Mouse (Mus musculus) adrenal gland, postnatal 4 days (tissue): Measurements from ENCODE around the gene Gabra5. TPM values are rescaled to one million over a fixed set of nuclear protein-coding genes. Genes with fewer than 3 reads are reported as not detected.

Source experiments
- DNase-seq, 2 experiments: peaks; one replicate each; pipeline ENCODE4 v3.0.0; 2021 to 2022; ENCODE audit warnings: low spot score in 2 of 2, mixed read lengths in 2 of 2
- long read RNA-seq, 2 experiments: library from polyadenylated mRNA; stranded (forward); transcript quantifications; one replicate each; pipeline ENCODE4 v2.0.0; 2021
- total RNA-seq, 2 experiments: library from RNA; stranded (reverse); gene quantifications; 2 replicates each; pipeline ENCODE4 v1.2.3; 2021

Gene Gabra5
- total RNA-seq = under 1 TPM; 0.28 to 0.90 TPM
- long read RNA-seq, experiment 1 = 0 reads
- long read RNA-seq, experiment 2, partial matches to known transcripts = 1 of 1 reads
- long read RNA-seq, experiment 2, other reads (novel, unspliced or antisense) = 0 of 1 reads

DNA sequence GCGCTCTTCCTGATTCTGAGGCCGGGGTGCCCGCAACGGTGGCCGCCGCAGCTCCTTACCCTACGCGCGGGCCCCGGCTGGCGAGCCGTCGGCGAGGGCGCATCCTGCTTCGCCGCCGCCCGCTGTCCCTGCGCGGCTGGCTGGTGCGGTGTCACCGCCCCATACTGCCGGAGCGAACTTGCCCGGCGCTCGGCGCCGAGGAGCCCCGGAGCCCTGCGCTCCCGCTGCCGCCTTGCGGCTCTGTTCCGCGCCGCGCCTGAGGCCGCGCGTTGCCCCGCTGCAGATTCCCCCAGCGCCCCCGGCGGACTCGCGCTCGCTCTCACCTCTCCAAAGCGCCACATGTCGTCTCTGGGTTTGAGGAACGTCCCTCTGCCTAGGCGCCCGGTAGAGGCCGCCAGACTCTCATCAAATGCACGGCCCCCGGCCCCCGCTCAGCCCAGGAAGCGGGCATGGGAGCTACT is at the start of gene Gabra5:
TSS of gene Gabra5 (minus strand) at position 379 of the 461 bp plus-strand sequence.
- no peak for DNase-seq

GRCm38 (mm10) chr7:57538565-57538964 is 28.7 kb upstream of the Gabra5 start:
- no peak for DNase-seq

DNA sequence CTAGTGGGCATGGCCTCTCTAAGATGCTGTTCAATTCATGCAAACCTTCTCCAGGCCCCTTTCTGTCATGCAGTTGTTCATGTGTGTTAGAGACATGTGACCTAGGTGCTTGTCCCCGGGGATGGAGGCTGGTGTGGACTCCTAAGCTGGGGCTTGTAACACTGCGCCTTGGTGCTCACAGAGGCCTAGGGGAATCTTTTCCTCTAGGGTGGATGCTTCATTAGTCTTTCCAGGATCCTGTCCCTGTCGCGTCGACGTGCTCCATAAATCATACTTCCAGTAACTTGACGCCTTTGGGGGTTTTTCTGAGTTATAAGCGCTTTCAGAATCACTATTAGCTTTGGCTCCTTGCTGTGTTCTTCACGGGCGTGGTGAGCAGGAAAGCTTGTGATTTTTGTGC is 22.8 kb upstream of the Gabra5 start:
- DNase-seq = no peak

DNA sequence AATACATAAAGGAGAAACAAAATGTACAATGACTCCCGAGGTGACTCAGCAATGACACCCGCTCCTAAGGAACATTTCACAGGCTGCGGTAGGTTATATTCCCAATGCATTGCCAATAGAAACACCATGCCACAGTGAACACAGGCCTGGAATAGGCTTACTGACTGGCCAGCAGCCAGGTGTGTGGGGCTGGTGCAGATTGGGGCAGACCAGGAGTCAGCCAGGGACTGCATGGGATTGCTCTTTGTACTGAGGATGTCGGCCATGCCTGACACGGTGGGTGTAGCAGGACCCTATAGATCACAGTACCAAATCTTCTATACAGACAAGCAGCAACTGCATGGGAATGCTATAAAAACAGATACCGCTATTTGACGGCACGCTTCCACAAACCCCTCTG is 20.1 kb upstream of the Gabra5 start:
- DNase-seq = no peak

DNA sequence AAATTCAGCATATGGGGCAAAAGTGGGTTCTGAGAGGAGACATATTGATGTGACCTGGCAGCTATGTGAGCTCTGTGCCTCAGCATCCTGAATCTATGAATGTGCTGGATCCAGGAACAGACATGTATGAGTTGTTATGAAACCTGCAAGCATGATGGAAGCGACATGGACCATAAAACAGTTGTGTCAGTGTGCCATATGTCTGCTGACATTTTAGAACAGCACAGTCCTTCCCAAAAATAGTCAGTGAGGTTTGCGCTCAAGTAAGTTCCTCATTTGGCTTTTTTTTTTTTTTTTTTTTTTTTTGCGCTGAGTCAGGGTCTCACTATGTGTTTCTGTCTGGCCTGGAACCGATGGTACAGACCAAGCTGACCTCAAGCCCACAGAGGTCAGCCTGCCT is 19.6 kb upstream of the Gabra5 start:
- no peak for DNase-seq

GRCm38 (mm10) chr7:57512955-57513354 is 3.1 kb upstream of the Gabra5 start:
- DNase-seq = no peak

DNA sequence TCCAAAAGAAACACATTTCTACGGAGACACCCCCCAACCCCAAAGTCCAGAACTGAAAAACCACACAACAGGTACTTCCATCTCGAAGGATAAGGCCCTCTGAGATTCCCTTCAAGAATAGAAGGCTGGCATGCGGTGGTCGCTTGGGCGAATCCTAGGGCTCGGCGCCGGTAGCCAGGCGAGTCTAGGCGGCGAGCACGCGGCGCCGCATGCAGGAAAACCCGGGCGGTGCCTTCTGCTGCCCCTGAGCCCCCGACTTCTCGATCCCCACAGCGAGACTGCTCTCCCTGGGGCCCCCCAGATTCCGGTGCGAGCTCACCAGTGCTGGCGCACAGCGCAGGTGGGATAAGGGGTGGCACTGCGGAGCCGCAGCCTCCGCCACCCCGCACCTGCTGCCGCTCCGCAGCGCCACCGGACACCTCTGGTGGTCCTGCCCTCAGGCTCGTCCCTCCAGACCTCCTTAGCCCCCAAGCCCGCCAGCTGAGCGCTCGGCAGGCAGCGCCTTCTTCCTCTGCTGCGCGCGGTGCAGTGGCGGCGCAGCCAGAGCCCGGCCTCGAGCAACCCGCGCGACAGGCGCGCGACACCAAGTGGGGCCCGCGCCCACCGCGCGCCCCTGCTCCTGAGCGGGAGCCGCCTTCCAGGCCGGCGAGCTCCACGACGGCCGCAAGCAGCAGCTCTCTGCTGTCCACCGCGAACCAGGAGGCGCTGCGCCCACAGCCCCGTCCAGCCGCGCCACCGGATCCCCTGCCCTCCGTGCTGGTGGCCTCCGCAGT is 813 bp downstream of the Gabra5 start:
- no peak for DNase-seq

- DNase-seq = no peak
These were observed 7.0 kb downstream of the Gabra5 start for GRCm38 (mm10) chr7:57502809-57503208.

DNA sequence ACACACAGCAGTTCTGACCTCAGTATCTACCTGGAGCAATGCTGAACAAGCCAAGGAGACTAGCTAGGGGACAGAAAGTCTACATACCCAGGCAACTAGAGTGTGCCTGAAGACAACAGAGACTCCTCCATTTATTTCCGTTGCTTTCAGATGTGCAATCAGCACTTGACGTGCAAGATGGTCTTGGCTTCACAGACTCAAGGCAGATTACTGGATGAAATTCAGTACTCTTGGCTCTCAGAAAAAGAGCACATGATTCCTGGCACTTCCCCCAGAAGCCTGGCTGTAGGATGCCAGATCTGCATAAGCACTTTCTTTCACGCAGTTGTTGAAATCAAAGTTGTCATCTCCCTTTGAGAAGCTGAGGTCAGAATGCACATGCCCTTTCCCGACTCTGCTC is 18.1 kb downstream of the Gabra5 start:
- no peak for DNase-seq

- DNase-seq = no peak
These were observed 23.0 kb downstream of the Gabra5 start for GRCm38 (mm10) chr7:57486907-57487306.

- no peak for DNase-seq
These were observed 27.0 kb downstream of the Gabra5 start for GRCm38 (mm10) chr7:57482896-57483295.

DNA sequence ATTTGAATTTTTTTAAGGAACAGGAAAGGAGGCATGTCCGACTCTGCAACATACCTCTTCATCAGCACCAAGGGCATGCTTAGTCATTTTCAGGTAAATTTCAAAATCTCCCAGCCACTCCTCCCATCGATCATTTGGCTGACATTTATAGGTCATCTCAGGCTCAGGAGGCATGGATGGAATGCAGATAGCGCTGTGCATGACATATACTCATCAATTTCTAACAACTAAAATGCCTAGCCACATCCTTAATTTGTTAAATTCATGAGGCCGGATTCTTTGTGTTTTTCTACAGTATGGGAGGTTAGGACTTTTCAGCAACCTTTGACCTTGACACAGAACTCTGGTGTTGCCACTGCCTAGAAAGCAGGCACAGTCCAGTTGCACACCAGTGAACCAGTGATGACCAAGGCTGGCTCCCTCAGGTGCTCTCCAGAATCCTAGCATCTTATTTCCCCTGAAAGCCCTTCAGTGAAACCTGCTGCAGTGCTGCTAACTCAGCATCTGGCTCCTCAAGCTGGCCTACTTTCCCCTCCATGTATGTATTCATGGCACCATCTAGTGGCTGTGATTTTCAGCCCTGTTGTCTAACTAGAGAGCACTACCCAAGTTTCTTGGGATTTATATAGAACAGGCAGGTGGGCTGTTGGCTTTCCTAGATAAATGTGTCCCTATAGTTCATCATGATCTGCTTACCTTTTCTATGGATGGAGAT is 35.9 kb downstream of the Gabra5 start:
- DNase-seq = peak in 1 of 2 experiments; percentile 6

- no peak for DNase-seq
These were observed 38.5 kb downstream of the Gabra5 start for GRCm38 (mm10) chr7:57471316-57471715.

GRCm38 (mm10) chr7:57460354-57460753 is 49.5 kb downstream of the Gabra5 start:
- DNase-seq = no peak

DNA sequence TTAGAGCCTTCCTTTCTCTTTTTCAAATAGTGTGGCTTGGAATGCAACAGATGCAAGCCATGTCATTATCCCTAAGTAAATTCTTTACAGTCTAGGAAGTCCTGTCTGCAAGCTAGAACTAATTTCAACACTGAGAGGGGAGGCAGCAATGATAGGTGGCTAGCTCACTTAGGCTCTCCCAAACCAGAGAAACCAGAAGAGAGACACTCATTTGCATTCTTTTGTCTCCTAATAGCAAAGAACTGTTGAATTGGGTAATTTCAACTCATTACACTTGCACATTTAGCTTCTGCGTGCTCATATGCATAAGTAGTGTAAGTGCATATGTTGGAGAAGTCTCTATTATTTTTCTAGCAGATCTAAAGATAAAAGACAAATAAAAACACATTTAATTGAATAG is 61.6 kb downstream of the Gabra5 start:
- no peak for DNase-seq

DNA sequence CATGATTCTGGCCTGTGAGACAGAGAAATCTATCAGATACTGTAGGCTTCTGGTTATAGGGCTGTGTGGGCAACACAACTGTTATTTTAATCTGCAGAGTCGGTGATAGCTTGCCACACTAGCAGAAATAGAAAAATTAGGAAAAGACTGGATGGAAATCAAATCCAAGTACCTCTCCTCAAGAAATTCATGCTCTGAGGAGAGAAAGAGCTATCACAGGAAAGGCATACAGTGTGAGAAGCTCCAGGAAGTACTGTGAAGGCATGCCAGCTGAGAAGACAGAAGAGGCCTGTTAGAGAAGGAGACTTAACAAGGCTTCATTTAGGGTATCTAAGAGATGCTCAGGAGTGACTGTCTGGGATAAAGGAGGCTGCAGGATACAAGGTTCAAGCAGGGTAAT is 87.2 kb downstream of the Gabra5 start:
- DNase-seq = no peak

GRCm38 (mm10) chr7:57421044-57421443 is 88.8 kb downstream of the Gabra5 start:
- no peak for DNase-seq

- no peak for DNase-seq
These were observed 90.5 kb downstream of the Gabra5 start, which contains the start of gene Gabrb3 for GRCm38 (mm10) chr7:57419392-57419791. Gene Gabrb3 (plus strand): TSS chr7:57419692.

DNA sequence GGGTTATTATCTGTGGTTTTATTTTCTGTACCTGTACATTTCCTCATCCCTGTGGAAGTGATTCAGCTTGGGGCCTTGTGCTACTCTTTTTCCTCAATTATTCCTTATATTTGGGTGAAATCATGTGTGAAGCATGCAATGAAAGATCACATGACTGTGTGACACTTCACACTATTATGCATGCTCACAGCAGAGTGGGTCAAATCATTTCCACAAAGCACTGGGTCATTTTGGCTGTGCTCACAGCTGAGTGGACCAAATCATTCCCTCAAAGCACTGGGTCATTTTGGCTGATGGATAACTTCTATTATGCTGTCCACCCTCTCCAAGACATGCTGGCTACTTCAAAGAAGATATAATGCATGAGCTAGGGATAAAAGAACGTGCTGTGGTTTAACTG is 97.0 kb downstream of the Gabra5 start:
- DNase-seq = no peak

GRCm38 (mm10) chr7:57411163-57411562 is 98.7 kb downstream of the Gabra5 start:
- DNase-seq = no peak

DNA sequence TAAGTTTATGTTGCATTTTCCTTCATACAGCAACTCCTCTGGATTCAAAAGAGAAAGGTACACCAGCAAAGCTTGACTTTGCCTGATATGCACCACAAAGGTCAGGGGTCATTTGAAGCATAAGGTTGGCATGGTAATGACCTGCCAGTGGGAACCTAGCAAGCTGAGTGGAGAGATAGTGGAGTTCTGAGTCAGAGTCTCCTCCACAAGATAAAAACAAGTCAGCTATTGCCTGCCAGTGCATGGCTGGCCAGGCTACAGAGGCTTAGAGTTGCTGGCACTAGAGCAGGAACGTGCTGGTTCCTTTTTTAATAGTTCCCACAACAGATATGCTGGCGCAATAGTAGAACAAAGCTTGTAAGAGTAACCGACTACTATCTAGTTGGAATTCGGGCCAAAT is 116.3 kb downstream of the Gabra5 start:
- DNase-seq = no peak

- DNase-seq = no peak
These were observed 119.8 kb downstream of the Gabra5 start for GRCm38 (mm10) chr7:57390046-57390445.
